Mouse (Mus musculus) G1E-ER4 (cell line): ENCODE measurements around the gene Gata2. TPM values are rescaled to one million over a fixed set of nuclear protein-coding genes. Genes with fewer than 3 reads are reported as not detected.

ENCODE experiments used
- GATA1 ChIP-seq: IDR thresholded peaks from one replicate; pipeline ENCODE4 v1.8.0; 2012; ENCODE audit warnings: low read length, inconsistent platforms
- polyA plus RNA-seq: library from polyadenylated mRNA; stranded (reverse); fragments of >175 nt; gene quantifications from 2 replicates; pipeline ENCODE4 v1.2.3, GENCODE M21; 2012

Gene Gata2
- polyA plus RNA-seq, 1 experiment, result 2,306 TPM

GRCm38 (mm10) chr6:88191411-88192070 is 2.1 kb upstream of the Gata2 start:
- no peak for TF ChIP-seq GATA1

GRCm38 (mm10) chr6:88192756-88193155 is 935 bp upstream of the Gata2 start:
- no peak for TF ChIP-seq GATA1

GRCm38 (mm10) chr6:88194053-88194977 is 624 bp downstream of the Gata2 start:
- no peak for TF ChIP-seq GATA1

DNA sequence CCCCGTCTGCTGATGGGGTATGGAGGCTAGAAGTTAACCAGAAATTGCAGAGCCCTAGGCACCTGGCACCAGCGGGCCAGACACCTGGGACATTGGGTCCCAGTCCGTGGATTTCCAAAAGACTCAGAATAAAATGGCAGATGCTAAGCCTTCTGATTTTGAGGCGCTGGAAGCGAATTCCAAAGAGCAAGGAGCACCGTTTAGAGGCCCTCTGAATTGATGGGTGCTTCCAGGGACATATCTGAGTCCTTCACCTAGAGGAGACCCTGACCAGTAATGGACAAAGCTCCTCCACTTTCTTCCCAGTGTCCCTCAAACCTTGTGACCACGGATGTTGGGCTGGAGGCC is 1.3 kb downstream of the Gata2 start:
- TF ChIP-seq GATA1, result no peak

GRCm38 (mm10) chr6:88196054-88196732 is 2.5 kb downstream of the Gata2 start:
- TF ChIP-seq GATA1, result no peak

GRCm38 (mm10) chr6:88196733-88197312 is 3.1 kb downstream of the Gata2 start:
- TF ChIP-seq GATA1, result no peak

GRCm38 (mm10) chr6:88197313-88198069 is 3.8 kb downstream of the Gata2 start:
- no peak for TF ChIP-seq GATA1

DNA sequence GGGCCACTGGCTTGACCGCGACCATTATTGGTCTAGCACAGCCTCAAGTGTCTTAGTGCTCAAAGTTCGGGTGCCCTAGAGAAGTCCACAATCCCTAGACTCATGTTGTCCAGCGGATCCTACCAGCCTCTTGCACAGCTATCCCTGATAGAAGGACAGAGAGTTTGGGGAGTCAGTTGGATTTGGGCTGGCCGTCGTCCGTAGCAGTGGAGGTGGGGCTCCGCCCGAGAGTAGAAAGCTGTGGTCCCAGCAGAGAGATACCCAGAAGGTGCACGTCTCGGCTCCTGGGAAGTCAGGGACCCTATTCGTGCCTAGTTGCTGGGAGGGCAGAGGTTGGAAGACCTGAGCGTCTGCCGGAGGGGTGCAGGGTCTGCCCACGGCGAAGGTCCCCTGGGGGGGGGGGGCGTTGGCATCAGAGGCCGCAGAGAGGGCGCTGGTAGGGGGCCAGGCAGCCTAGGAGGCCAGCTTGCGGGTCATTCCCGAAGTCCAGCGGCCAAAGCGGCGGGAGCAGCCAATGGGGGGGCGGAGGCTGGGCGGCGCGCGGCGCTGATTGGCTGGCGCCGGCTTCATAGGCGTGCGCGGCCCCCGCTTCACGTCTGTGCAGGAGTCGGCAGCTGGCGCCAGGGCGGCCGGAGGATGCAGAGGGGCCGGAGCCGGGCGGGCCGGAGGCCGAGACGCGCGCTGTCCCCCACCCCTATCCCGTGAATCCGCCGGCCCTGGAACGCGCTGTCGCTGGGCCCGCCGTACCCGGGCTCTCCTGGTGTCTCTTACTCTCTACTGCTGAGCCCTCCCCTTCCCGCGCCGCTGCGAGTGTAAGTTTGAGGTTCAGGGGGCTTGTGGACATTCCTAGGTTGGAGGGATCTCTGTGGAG is 4.6 kb downstream of the Gata2 start:
- no peak for TF ChIP-seq GATA1

DNA sequence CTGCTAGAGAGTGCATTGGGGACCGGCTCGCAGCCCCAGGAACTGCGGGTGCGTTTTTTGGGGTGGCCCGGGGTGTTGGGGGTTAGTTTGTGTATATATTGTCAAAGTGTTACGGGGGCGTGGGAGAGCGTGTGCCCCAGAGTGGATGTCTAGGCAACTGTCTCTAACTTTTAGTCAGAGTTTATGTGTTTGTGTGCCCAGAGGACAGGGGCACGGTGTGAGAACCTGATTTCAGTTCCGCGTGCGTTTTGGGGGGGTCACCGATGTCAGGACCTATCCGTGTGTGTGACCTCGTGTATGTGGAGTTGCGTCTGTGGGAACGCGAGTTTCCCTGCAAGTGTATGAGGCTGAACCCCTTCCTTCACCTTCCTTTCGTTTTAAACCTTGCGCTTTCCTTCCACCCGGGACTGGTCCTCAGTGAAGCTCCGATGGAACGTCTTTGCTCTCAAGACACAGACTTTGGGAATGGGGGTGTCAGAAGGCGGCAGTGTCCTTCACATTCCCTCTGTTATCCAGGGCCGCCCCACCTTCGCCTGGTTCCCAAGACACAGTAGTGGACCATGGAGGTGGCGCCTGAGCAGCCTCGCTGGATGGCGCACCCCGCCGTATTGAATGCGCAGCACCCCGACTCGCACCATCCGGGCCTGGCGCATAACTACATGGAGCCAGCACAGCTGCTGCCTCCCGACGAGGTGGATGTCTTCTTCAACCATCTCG is 5.5 kb downstream of the Gata2 start:
- no peak for TF ChIP-seq GATA1

DNA sequence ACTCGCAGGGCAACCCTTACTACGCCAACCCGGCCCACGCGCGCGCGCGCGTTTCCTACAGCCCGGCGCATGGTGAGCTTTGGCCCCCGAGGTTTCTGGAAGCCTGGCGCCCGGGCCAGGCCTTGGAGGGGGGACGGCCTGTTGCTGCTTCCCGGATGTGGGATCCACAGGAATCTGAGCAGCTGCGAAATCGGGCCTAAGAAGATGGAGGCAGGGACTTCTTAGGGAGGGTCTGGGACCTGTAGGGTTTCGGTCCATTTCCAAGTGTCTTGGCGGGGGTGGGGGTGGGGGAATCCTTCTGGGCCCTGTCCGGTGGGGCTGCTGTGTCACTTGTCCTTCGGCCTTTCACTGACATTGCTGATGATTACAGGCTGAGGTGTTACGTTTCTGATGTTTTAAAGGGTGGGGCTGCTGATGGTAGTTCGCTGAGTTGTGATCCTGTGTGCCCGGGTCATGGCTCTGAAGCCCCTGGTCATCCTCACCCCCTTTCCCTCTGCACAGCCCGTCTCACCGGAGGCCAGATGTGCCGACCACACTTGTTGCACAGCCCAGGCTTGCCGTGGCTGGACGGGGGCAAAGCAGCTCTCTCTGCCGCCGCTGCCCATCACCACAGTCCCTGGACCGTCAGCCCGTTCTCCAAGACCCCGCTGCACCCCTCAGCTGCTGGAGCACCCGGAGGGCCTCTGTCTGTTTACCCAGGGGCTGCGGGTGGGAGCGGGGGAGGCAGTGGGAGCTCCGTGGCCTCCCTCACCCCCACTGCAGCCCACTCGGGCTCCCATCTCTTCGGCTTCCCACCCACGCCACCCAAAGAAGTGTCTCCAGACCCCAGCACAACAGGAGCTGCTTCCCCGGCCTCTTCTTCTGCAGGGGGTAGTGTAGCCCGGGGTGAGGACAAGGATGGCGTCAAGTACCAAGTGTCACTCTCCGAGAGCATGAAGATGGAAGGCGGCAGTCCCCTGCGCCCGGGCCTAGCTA is 6.3 kb downstream of the Gata2 start:
- no peak for TF ChIP-seq GATA1

DNA sequence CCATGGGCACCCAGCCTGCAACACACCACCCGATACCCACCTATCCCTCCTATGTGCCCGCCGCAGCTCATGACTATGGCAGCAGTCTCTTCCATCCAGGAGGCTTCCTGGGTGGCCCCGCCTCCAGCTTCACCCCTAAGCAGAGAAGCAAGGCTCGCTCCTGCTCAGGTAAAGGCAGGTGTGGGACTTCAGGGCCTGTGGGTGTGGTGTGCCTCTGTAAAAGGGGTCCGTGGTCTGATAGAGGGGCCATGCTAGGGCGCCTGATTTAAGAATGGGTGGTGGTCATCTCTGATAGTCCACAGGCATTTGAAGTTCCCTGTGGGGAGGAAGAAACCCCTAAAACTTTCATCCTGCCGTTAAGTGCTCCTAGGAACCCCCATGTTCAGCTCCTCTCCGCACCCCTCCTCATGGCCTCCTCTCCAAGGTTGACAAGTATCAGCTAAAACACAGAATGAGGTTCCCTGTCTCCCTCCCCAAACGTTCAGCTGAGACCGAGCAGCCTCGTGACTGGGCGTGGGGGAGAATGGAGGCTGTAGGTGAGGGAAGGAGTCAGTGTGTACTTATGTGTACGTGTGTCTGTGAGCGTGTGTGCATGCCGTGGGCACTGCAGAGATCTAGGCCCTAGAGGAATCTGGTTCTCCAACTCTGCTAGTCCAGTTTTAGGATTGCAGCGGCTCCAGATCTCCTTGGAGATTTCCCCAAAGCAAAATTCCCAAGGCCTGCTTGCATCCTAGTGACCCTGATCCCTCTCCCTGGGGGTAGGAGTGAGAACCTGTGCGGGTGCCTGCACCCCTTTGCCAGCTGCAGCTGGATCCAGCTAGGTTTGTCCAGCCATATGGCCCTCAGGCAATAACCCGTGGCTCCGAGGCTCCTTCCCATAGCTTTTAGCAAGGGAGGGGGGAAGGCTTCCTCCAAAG is 7.3 kb downstream of the Gata2 start:
- TF ChIP-seq GATA1, result no peak
